21 mouse cellular contexts compared by ENCODE assay signal in genomic region chr12:65068409-65068808, GRCm38 (mm10). TPM values are rescaled to one million over a fixed set of nuclear protein-coding genes. Genes with fewer than 3 reads are reported as not detected.
DNase-seq lines count a peak whose midpoint lies in the region; ATAC-seq and TF ChIP-seq lines count a peak whose summit lies in the region.
"Had no signal": no experiment of that assay in that cellular context is flagged by ENCODE, and none has a peak within 500 bp of the region (broad histone marks: within the 10 kb centered on the region; RNA-seq: fewer than 3 reads in every experiment).

No protein-coding gene starts in this region.

- no peak for ATAC-seq in heart, embryonic 11.5 days (replicated peaks; ENCODE audit: insufficient number of reproducible peaks, low FRiP score, low TSS enrichment)
- ATAC-seq in lung, embryonic 16.5 days (ENCODE audit: low read depth): no peak
- no peak for ATAC-seq in embryonic facial prominence, embryonic 14.5 days (ENCODE audit: low read depth)
- ATAC-seq: forebrain, embryonic 14.5 days had no signal

- no peak overlapping the region for H3K4me3 ChIP-seq in heart, embryonic 11.5 days (ENCODE audit: low read depth, low read length)
- H3K4me3 ChIP-seq in lung, embryonic 16.5 days (ENCODE audit: low read length): no peak overlapping the region
- H3K4me3 ChIP-seq in embryonic facial prominence, embryonic 14.5 days (ENCODE audit: low read depth, low read length): no peak overlapping the region
- no peak overlapping the region for H3K4me3 ChIP-seq in cerebellum, adult 2 months (replicated peaks; ENCODE audit: insufficient read depth, low read depth, low read length)
- H3K4me3 ChIP-seq: hindbrain, embryonic 13.5 days; layer of hippocampus, adult 2 months; midbrain, embryonic 12.5 days; neural tube, embryonic 13.5 days had no signal

- peak; percentile 63 for DNase-seq in heart, adult 8-10 months (ENCODE audit: low spot score)
- no peak for DNase-seq in lung, postnatal 36 days
- DNase-seq in embryonic facial prominence, embryonic 14.5 days (ENCODE audit: low spot score): peak; percentile 22
- no peak for DNase-seq in left cerebral cortex, postnatal 10 days (ENCODE audit: extremely low spot score in 1 of 2, low spot score in 2 of 2)
- no peak for DNase-seq in cerebellum, adult 2 months
- DNase-seq: adrenal gland, postnatal 14 days; cerebellum, adult 8-10 months; kidney, adult 8-10 months; kidney, postnatal 14 days; left cerebral cortex, postnatal 4 days; lung, adult 18-20 months; right cerebral cortex, adult 18-20 months had no signal

- no peak overlapping the region for H3K9ac ChIP-seq in heart, embryonic 11.5 days (ENCODE audit: low read depth, low read length)
- H3K9ac ChIP-seq in lung, embryonic 16.5 days (ENCODE audit: low read length): no peak overlapping the region
- H3K9ac ChIP-seq in embryonic facial prominence, embryonic 14.5 days (ENCODE audit: low read depth, low read length): no peak overlapping the region
- H3K9ac ChIP-seq: hindbrain, embryonic 13.5 days; midbrain, embryonic 12.5 days; neural tube, embryonic 13.5 days had no signal

- TF ChIP-seq CTCF in cerebellum, adult 2 months (IDR thresholded peaks at IDR 0.05; ENCODE audit: borderline replicate concordance, insufficient read depth, low read depth, low read length): no peak

- peaks cover 6% of the 10 kb centered on the region; the same call in 1 of the 2 replicates for H3K36me3 ChIP-seq in heart, embryonic 11.5 days (ENCODE audit: control insufficient read depth, insufficient read depth, low read length)
- H3K36me3 ChIP-seq in lung, embryonic 16.5 days (ENCODE audit: control insufficient read depth, insufficient read depth, low read length): peaks cover 18% of the 10 kb centered on the region
- peaks cover 52% of the 10 kb centered on the region for H3K36me3 ChIP-seq in embryonic facial prominence, embryonic 14.5 days (ENCODE audit: control insufficient read depth, insufficient read depth, low read length)

- no peak for TF ChIP-seq POLR2A in cerebellum, adult 2 months (IDR thresholded peaks at IDR 0.05; ENCODE audit: borderline replicate concordance, insufficient read depth, low read length)

- H3K4me1 ChIP-seq in heart, embryonic 11.5 days (ENCODE audit: control insufficient read depth, insufficient read depth, low read length): no peaks in the 10 kb centered on the region
- 0 out of 2 replicates have a peak, but pooled peaks cover 4% of the 10 kb centered on the region for H3K4me1 ChIP-seq in lung, embryonic 16.5 days (replicated peaks; ENCODE audit: control insufficient read depth, insufficient read depth, low read length)
- no peaks in the 10 kb centered on the region for H3K4me1 ChIP-seq in embryonic facial prominence, embryonic 14.5 days (ENCODE audit: control insufficient read depth, insufficient read depth, low read length)
- no peaks in the 10 kb centered on the region for H3K4me1 ChIP-seq in cerebellum, adult 2 months (ENCODE audit: control insufficient read depth, insufficient read depth, low read length)

- no peak overlapping the region for H3K27ac ChIP-seq in heart, embryonic 11.5 days (ENCODE audit: low read depth, low read length)
- peak overlapping the region; percentile 39; the same call in 1 of the 2 replicates for H3K27ac ChIP-seq in lung, embryonic 16.5 days (ENCODE audit: low read length)
- no peak overlapping the region for H3K27ac ChIP-seq in embryonic facial prominence, embryonic 14.5 days (replicated peaks; ENCODE audit: low read depth, low read length)
- no peak overlapping the region for H3K27ac ChIP-seq in cerebellum, adult 2 months (ENCODE audit: insufficient read depth, low read length)
- H3K27ac ChIP-seq: hindbrain, embryonic 13.5 days; macrophage; midbrain, embryonic 12.5 days; neural tube, embryonic 13.5 days had no signal

- WGBS in heart, embryonic 11.5 days (ENCODE audit: insufficient replicate concordance): 63% methylated on average over 4 of the region's 4 CpGs
- 59% methylated on average over 4 of the region's 4 CpGs for WGBS in lung, embryonic 16.5 days
- 60% methylated on average over 4 of the region's 4 CpGs for WGBS in embryonic facial prominence, embryonic 14.5 days
- 67% methylated on average over 4 of the region's 4 CpGs for WGBS in cerebellum, adult 2 months

- no peak overlapping the region for H3K4me2 ChIP-seq in heart, embryonic 11.5 days
- H3K4me2 ChIP-seq in lung, embryonic 16.5 days (ENCODE audit: low read depth, low read length): no peak overlapping the region
- H3K4me2 ChIP-seq in embryonic facial prominence, embryonic 14.5 days (ENCODE audit: low read depth, low read length): no peak overlapping the region
- H3K4me2 ChIP-seq: hindbrain, embryonic 13.5 days; liver, embryonic 11.5 days; midbrain, embryonic 12.5 days; neural tube, embryonic 13.5 days had no signal

- intact Hi-C loops in left cerebral cortex, postnatal 10 days (cut with DNase I): no loop called here

- H3K27me3 ChIP-seq in heart, embryonic 11.5 days (ENCODE audit: control insufficient read depth, insufficient read depth, low read length): no peaks in the 10 kb centered on the region
- no peaks in the 10 kb centered on the region for H3K27me3 ChIP-seq in lung, embryonic 16.5 days (ENCODE audit: control insufficient read depth, insufficient read depth, low read depth, low read length)
- no peaks in the 10 kb centered on the region for H3K27me3 ChIP-seq in embryonic facial prominence, embryonic 14.5 days (replicated peaks; ENCODE audit: control insufficient read depth, insufficient read depth, low read length)
- no peaks in the 10 kb centered on the region for H3K27me3 ChIP-seq in cerebellum, adult 2 months (ENCODE audit: control insufficient read depth, insufficient read depth, low read length)
- H3K27me3 ChIP-seq: hindbrain, embryonic 13.5 days; midbrain, embryonic 12.5 days; neural tube, embryonic 13.5 days had no signal

- no peaks in the 10 kb centered on the region for H3K9me3 ChIP-seq in heart, embryonic 11.5 days (replicated peaks; ENCODE audit: control insufficient read depth, low read length)
- no peaks in the 10 kb centered on the region for H3K9me3 ChIP-seq in lung, embryonic 16.5 days (ENCODE audit: control insufficient read depth, low read length)
- no peaks in the 10 kb centered on the region for H3K9me3 ChIP-seq in embryonic facial prominence, embryonic 14.5 days (ENCODE audit: control insufficient read depth, low read length)
- H3K9me3 ChIP-seq: hindbrain, embryonic 13.5 days; midbrain, embryonic 12.5 days; neural tube, embryonic 13.5 days had no signal

RNA-seq across cellular contexts. Expression of gene Fkbp3, which starts 5.4 kb away (rescaled TPM):
- 100 to 1,000 TPM; 246 to 282 (median 260) TPM for total RNA-seq in heart, adult 8-10 months (2022)
- 504 and 510 TPM in 2 replicates for polyA plus RNA-seq in heart, embryonic 11.5 days (2014; fragmentation: Nextera tagmentation; extraction: Ambion mirVana)
- polyA plus RNA-seq in lung, embryonic 16.5 days (2015; fragmentation: Nextera tagmentation; extraction: Ambion mirVana): 320 and 349 TPM in 2 replicates
- 389 and 391 TPM in 2 replicates for polyA plus RNA-seq in embryonic facial prominence, embryonic 14.5 days (2014; fragmentation: Nextera tagmentation; extraction: Ambion mirVana)
- 100 to 1,000 TPM; 186 to 206 TPM for total RNA-seq in left cerebral cortex, postnatal 10 days (2021)
- polyA plus RNA-seq in cerebellum, adult 2 months (2012; rRNA removed): 311 and 320 TPM in 2 replicates

RNA-seq across cellular contexts. Expression of gene Fancm, which starts 7.0 kb away (rescaled TPM):
- total RNA-seq in heart, adult 8-10 months (2022): 1 to 10 TPM; 3.4 to 4.2 (median 4.0) TPM
- polyA plus RNA-seq in heart, embryonic 11.5 days (2014; fragmentation: Nextera tagmentation; extraction: Ambion mirVana): 7.8 and 9.7 TPM in 2 replicates
- polyA plus RNA-seq in lung, embryonic 16.5 days (2015; fragmentation: Nextera tagmentation; extraction: Ambion mirVana): 6.3 and 7.9 TPM in 2 replicates
- polyA plus RNA-seq in embryonic facial prominence, embryonic 14.5 days (2014; fragmentation: Nextera tagmentation; extraction: Ambion mirVana): 7.4 and 10.0 TPM in 2 replicates
- 10 to 100 TPM; 11.4 to 12.1 TPM for total RNA-seq in left cerebral cortex, postnatal 10 days (2021)
- 6.5 and 9.9 TPM in 2 replicates for polyA plus RNA-seq in cerebellum, adult 2 months (2012; rRNA removed)

RNA-seq across cellular contexts. Expression of gene Prpf39, which starts 32.3 kb away (rescaled TPM):
- 10 to 100 TPM; 10.7 to 13.4 (median 11.9) TPM for total RNA-seq in heart, adult 8-10 months (2022)
- 40.0 and 46.5 TPM in 2 replicates for polyA plus RNA-seq in heart, embryonic 11.5 days (2014; fragmentation: Nextera tagmentation; extraction: Ambion mirVana)
- polyA plus RNA-seq in lung, embryonic 16.5 days (2015; fragmentation: Nextera tagmentation; extraction: Ambion mirVana): 50.2 and 51.0 TPM in 2 replicates
- 47.3 and 50.6 TPM in 2 replicates for polyA plus RNA-seq in embryonic facial prominence, embryonic 14.5 days (2014; fragmentation: Nextera tagmentation; extraction: Ambion mirVana)
- 10 to 100 TPM; 42.4 to 45.5 TPM for total RNA-seq in left cerebral cortex, postnatal 10 days (2021)
- polyA plus RNA-seq in cerebellum, adult 2 months (2012; rRNA removed): 48.6 and 51.9 TPM in 2 replicates

Comparison
In these comparisons a context has a peak if more than half of its experiments do, and no peak if none do; other contexts are left out.
1. DNase-seq: peak in heart, adult 8-10 months (single experiment) and embryonic facial prominence, embryonic 14.5 days (single experiment); none in lung, postnatal 36 days (single experiment), left cerebral cortex, postnatal 10 days (0 of 2) and cerebellum, adult 2 months (0 of 2).